8 mouse cellular contexts compared by ENCODE assay signal in the genomic region with DNA sequence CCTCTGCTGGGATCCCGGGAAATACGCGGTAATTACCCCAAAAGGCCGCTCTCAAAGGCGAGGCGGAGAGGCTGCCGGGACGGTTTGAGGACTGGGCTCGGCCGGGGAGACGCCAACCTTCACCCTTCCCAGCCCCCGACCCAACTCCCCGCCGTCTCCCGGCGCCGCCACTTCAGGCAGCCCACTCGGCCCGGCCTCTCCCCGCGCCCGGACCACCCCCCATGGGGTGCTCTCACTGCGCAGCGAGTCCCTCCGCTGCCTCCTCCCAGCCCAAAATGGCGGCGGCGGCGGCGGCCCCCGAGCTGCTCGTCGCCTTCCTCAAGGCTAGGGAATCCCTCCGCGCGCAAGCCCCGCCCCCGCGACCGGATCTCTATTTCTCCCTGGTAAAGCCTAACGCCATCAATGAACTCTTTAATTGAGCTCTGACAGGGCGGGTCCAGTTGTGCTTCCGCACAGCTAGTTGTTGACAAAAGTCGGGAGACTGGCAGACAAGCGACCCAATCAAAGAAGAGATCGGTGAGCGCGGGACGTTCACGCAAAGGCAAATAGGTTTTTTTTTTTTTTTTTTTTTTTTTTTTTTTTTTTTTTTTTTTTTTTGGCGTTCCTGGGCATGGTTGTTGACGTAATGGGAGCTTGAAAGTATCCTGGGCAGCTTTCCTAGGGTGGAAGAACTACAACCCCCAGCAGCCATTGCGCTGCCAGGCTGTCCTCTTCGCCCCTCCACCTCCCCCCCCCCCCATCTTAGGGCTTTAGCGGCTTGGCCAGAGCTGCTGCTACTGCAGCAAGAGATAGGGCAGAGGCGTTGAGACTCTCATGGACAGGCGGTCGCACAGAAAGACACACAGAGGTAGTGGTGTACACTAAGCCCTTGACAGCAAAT. TPM values are rescaled to one million over a fixed set of nuclear protein-coding genes. Genes with fewer than 3 reads are reported as not detected.
DNase-seq lines count a peak whose midpoint lies in the region; ATAC-seq lines count a peak whose summit lies in the region.

No protein-coding gene starts in this region.

- H3K4me2 ChIP-seq in heart, embryonic 14.5 days (ENCODE audit: low read length), result peak overlapping the region; percentile 84
- H3K4me2 ChIP-seq in liver, embryonic 13.5 days, result peak overlapping the region; percentile 85
- H3K4me2 ChIP-seq in stomach, embryonic 16.5 days (ENCODE audit: low read depth, low read length), result peak overlapping the region; percentile 94

- peak overlapping the region; percentile 85 to 98 for H3K4me3 ChIP-seq in heart, embryonic 14.5 days (ENCODE audit: control insufficient read depth in 1 of 2, insufficient read depth in 1 of 2, low read depth in 1 of 2, low read length in 2 of 2)
- peak overlapping the region; percentile 96 for H3K4me3 ChIP-seq in liver, embryonic 13.5 days (replicated peaks)
- H3K4me3 ChIP-seq in stomach, embryonic 16.5 days (replicated peaks; ENCODE audit: low read length), result peak overlapping the region; percentile 80

- DNase-seq in c-Kit-negative CD71-positive TER-119-positive erythroid progenitor cells, embryonic 14.5 days (ENCODE audit: low read depth, low spot score), result peak; percentile 100
- DNase-seq in fibroblast of lung, adult 2 months (ENCODE audit: low read depth), result peak; percentile 99
- peak; percentile 100 for DNase-seq in kidney, postnatal 14 days
- peak; percentile 99 for DNase-seq in liver, embryonic 13.5 days
- DNase-seq in neural tube, embryonic 10.5 days (ENCODE audit: extremely low spot score, low spot score), result peak; percentile 100

- no peaks in the 10 kb centered on the region for H3K36me3 ChIP-seq in heart, embryonic 14.5 days (ENCODE audit: control insufficient read depth, insufficient read depth, low read length)
- no peaks in the 10 kb centered on the region for H3K36me3 ChIP-seq in liver, embryonic 13.5 days
- no peaks in the 10 kb centered on the region for H3K36me3 ChIP-seq in stomach, embryonic 16.5 days (ENCODE audit: control insufficient read depth, insufficient read depth, low read length)

- H3K9ac ChIP-seq in heart, embryonic 14.5 days (ENCODE audit: low read length), result peak overlapping the region; percentile 100
- peak overlapping the region; percentile 100 for H3K9ac ChIP-seq in liver, embryonic 13.5 days
- peak overlapping the region; percentile 95 for H3K9ac ChIP-seq in stomach, embryonic 16.5 days (ENCODE audit: low read length)

- peak; percentile 96 for ATAC-seq in CD4-positive, CD25-positive, alpha-beta regulatory T cell, adult 4 months
- peak; percentile 87 for ATAC-seq in heart, embryonic 14.5 days (ENCODE audit: insufficient number of reproducible peaks, insufficient read depth, low FRiP score, low read depth)
- peak; percentile 84 for ATAC-seq in liver, embryonic 13.5 days (ENCODE audit: low read depth)
- peak; percentile 93 for ATAC-seq in stomach, embryonic 16.5 days (ENCODE audit: insufficient read depth, low FRiP score)

- no peaks in the 10 kb centered on the region for H3K27me3 ChIP-seq in heart, embryonic 14.5 days (ENCODE audit: control insufficient read depth, insufficient read depth, low read length)
- H3K27me3 ChIP-seq in liver, embryonic 13.5 days, result no peaks in the 10 kb centered on the region
- no peaks in the 10 kb centered on the region for H3K27me3 ChIP-seq in stomach, embryonic 16.5 days (ENCODE audit: control insufficient read depth, insufficient read depth, low read length)

- H3K4me1 ChIP-seq in heart, embryonic 14.5 days (ENCODE audit: control insufficient read depth in 2 of 2, insufficient read depth in 2 of 2, low read length in 2 of 2), result peaks cover 10 to 32% of the 10 kb centered on the region in 2 experiments
- H3K4me1 ChIP-seq in liver, embryonic 13.5 days (replicated peaks), result peaks cover 63% of the 10 kb centered on the region
- peaks cover 21% of the 10 kb centered on the region for H3K4me1 ChIP-seq in stomach, embryonic 16.5 days (ENCODE audit: control insufficient read depth, insufficient read depth, low read length)

- peak overlapping the region; percentile 96 to 100 for H3K27ac ChIP-seq in heart, embryonic 14.5 days (replicated peaks in 1 of 2; ENCODE audit: control insufficient read depth in 1 of 2, insufficient read depth in 1 of 2, low read depth in 2 of 2, low read length in 2 of 2)
- H3K27ac ChIP-seq in liver, embryonic 13.5 days, result peak overlapping the region; percentile 97
- H3K27ac ChIP-seq in stomach, embryonic 16.5 days (ENCODE audit: low read length), result peak overlapping the region; percentile 97

- under 1% methylated on average over 57 of the region's 58 CpGs for WGBS in heart, embryonic 14.5 days
- under 1% methylated on average over 56 of the region's 58 CpGs for WGBS in liver, embryonic 13.5 days (ENCODE audit: insufficient replicate concordance)
- WGBS in stomach, embryonic 16.5 days, result under 1% methylated on average over 58 of the region's 58 CpGs

- H3K9me3 ChIP-seq in heart, embryonic 14.5 days (ENCODE audit: control insufficient read depth, low read length), result no peaks in the 10 kb centered on the region
- H3K9me3 ChIP-seq in liver, embryonic 13.5 days (replicated peaks), result no peaks in the 10 kb centered on the region
- no peaks in the 10 kb centered on the region for H3K9me3 ChIP-seq in stomach, embryonic 16.5 days (replicated peaks; ENCODE audit: control insufficient read depth, low read length)

RNA-seq across cellular contexts. Expression of gene Hexim2, which starts 0.6 kb away (rescaled TPM):
- 1 to 10 TPM; 2.3 to 4.5 TPM for polyA plus RNA-seq in CD4-positive, CD25-positive, alpha-beta regulatory T cell, adult 4 months (2017; shearing (Covaris generic))
- 4.1 and 4.6 TPM in 2 replicates for polyA plus RNA-seq in heart, embryonic 14.5 days (2014; fragmentation: Nextera tagmentation; extraction: Ambion mirVana)
- 6.3 and 7.7 TPM in 2 replicates for polyA plus RNA-seq in liver, embryonic 13.5 days (2015; fragmentation: Nextera tagmentation; extraction: Ambion mirVana)
- polyA plus RNA-seq in stomach, embryonic 16.5 days (2015; fragmentation: Nextera tagmentation; extraction: Ambion mirVana), result 6.3 and 7.9 TPM in 2 replicates

RNA-seq across cellular contexts. Expression of gene Hexim1, which starts 16.8 kb away (rescaled TPM):
- polyA plus RNA-seq in CD4-positive, CD25-positive, alpha-beta regulatory T cell, adult 4 months (2017; shearing (Covaris generic)), result 1 to 10 TPM; 2.6 to 4.3 TPM
- polyA plus RNA-seq in heart, embryonic 14.5 days (2014; fragmentation: Nextera tagmentation; extraction: Ambion mirVana), result 3.4 and 3.7 TPM in 2 replicates
- polyA plus RNA-seq in liver, embryonic 13.5 days (2015; fragmentation: Nextera tagmentation; extraction: Ambion mirVana), result 2.6 and 3.0 TPM in 2 replicates
- polyA plus RNA-seq in stomach, embryonic 16.5 days (2015; fragmentation: Nextera tagmentation; extraction: Ambion mirVana), result 4.7 and 5.7 TPM in 2 replicates

RNA-seq across cellular contexts. Expression of gene Acbd4, which starts 31.3 kb away (rescaled TPM):
- polyA plus RNA-seq in CD4-positive, CD25-positive, alpha-beta regulatory T cell, adult 4 months (2017; shearing (Covaris generic)), result 10 to 100 TPM; 19.7 to 25.2 TPM
- 13.3 TPM in 2 replicates for polyA plus RNA-seq in heart, embryonic 14.5 days (2014; fragmentation: Nextera tagmentation; extraction: Ambion mirVana)
- polyA plus RNA-seq in liver, embryonic 13.5 days (2015; fragmentation: Nextera tagmentation; extraction: Ambion mirVana), result 60.4 and 62.2 TPM in 2 replicates
- polyA plus RNA-seq in stomach, embryonic 16.5 days (2015; fragmentation: Nextera tagmentation; extraction: Ambion mirVana), result 31.0 and 36.4 TPM in 2 replicates

RNA-seq across cellular contexts. Expression of gene Plcd3, which starts 31.4 kb away (rescaled TPM):
- polyA plus RNA-seq in CD4-positive, CD25-positive, alpha-beta regulatory T cell, adult 4 months (2017; shearing (Covaris generic)), result under 1 TPM; 0.41 to 0.51 TPM
- 6.9 and 7.4 TPM in 2 replicates for polyA plus RNA-seq in heart, embryonic 14.5 days (2014; fragmentation: Nextera tagmentation; extraction: Ambion mirVana)
- 0.28 and 0.50 TPM in 2 replicates for polyA plus RNA-seq in liver, embryonic 13.5 days (2015; fragmentation: Nextera tagmentation; extraction: Ambion mirVana)
- 5.2 and 6.5 TPM in 2 replicates for polyA plus RNA-seq in stomach, embryonic 16.5 days (2015; fragmentation: Nextera tagmentation; extraction: Ambion mirVana)

RNA-seq across cellular contexts. Expression of gene Fmnl1, which starts 38.1 kb away (rescaled TPM):
- 10 to 100 TPM; 54.2 to 69.6 TPM for polyA plus RNA-seq in CD4-positive, CD25-positive, alpha-beta regulatory T cell, adult 4 months (2017; shearing (Covaris generic))
- 2.3 and 2.9 TPM in 2 replicates for polyA plus RNA-seq in heart, embryonic 14.5 days (2014; fragmentation: Nextera tagmentation; extraction: Ambion mirVana)
- polyA plus RNA-seq in liver, embryonic 13.5 days (2015; fragmentation: Nextera tagmentation; extraction: Ambion mirVana), result 3.0 TPM in 2 replicates
- 3.5 and 4.4 TPM in 2 replicates for polyA plus RNA-seq in stomach, embryonic 16.5 days (2015; fragmentation: Nextera tagmentation; extraction: Ambion mirVana)

Comparison
In these comparisons a context has a peak if more than half of its experiments do, and no peak if none do; other contexts are left out.
1. Peak in every context shown above with its lines: DNase-seq, ATAC-seq, H3K4me3 ChIP-seq and H3K27ac ChIP-seq.